Mouse (Mus musculus): ENCODE data around the gene Nectin2. TPM values are rescaled to one million over a fixed set of nuclear protein-coding genes. Genes with fewer than 3 reads are reported as not detected.

Nectin2 gene
- polyA plus RNA-seq, 1 experiment from 2014 or later, result 49.1 TPM

- H3K36me3 ChIP-seq, result no peaks in the 10 kb centered on the region
- H3K9me3 ChIP-seq, result no peaks in the 10 kb centered on the region
- H3K9ac ChIP-seq, result no peak overlapping the region
- 94% methylated on average over 4 of the region's 4 CpGs for WGBS
- ATAC-seq (ENCODE audit: low FRiP score), result no peak
- no peak overlapping the region for H3K4me3 ChIP-seq
- H3K4me2 ChIP-seq, result no peak overlapping the region
- no peaks in the 10 kb centered on the region for H3K27me3 ChIP-seq
- no peak overlapping the region for H3K27ac ChIP-seq
- H3K4me1 ChIP-seq (replicated peaks), result no peaks in the 10 kb centered on the region
Observed at GRCm38 (mm10) chr7:19782645-19783044, 32.4 kb upstream of the Nectin2 start.

GRCm38 (mm10) chr7:19781741-19782140 is 31.5 kb upstream of the Nectin2 start:
- ATAC-seq (ENCODE audit: low FRiP score), result no peak

GRCm38 (mm10) chr7:19779903-19780302 is 29.6 kb upstream of the Nectin2 start:
- H3K36me3 ChIP-seq, result no peaks in the 10 kb centered on the region
- no peak overlapping the region for H3K4me2 ChIP-seq
- 83% methylated on average over 4 of the region's 4 CpGs for WGBS
- no peak overlapping the region for H3K27ac ChIP-seq
- ATAC-seq (ENCODE audit: low FRiP score), result no peak
- H3K9me3 ChIP-seq, result no peaks in the 10 kb centered on the region
- H3K27me3 ChIP-seq, result 0 out of 2 replicates have a peak, but pooled peaks cover 5% of the 10 kb centered on the region
- H3K9ac ChIP-seq, result no peak overlapping the region
- no peaks in the 10 kb centered on the region for H3K4me1 ChIP-seq (replicated peaks)
- no peak overlapping the region for H3K4me3 ChIP-seq

More at GRCm38 (mm10) chr7:19781741-19782140, 31.5 kb upstream of the Nectin2 start:
- Histone ChIP-seq H3K4me3 (no peak overlapping the region), H3K9me3 (no peaks in the 10 kb centered on the region), H3K27me3 (0 out of 2 replicates have a peak, but pooled peaks cover 5% of the 10 kb centered on the region), H3K4me2 (no peak overlapping the region), H3K27ac (no peak overlapping the region), H3K36me3 (no peaks in the 10 kb centered on the region), H3K9ac (no peak overlapping the region), H3K4me1 (replicated peaks) (no peaks in the 10 kb centered on the region)
- WGBS, result 90% methylated on average over 7 of the region's 7 CpGs

GRCm38 (mm10) chr7:19778645-19779044 is 28.4 kb upstream of the Nectin2 start:
- Histone ChIP-seq H3K4me1 (replicated peaks) (no peaks in the 10 kb centered on the region), H3K4me3 (no peak overlapping the region), H3K27me3 (0 out of 2 replicates have a peak, but pooled peaks cover 5% of the 10 kb centered on the region), H3K4me2 (no peak overlapping the region), H3K27ac (no peak overlapping the region), H3K36me3 (no peaks in the 10 kb centered on the region), H3K9ac (no peak overlapping the region), H3K9me3 (no peaks in the 10 kb centered on the region)
- WGBS, result 85% methylated on average over 8 of the region's 8 CpGs
- ATAC-seq (ENCODE audit: low FRiP score), result no peak

- H3K4me3 ChIP-seq, result no peak overlapping the region
- H3K27me3 ChIP-seq, result 0 out of 2 replicates have a peak, but pooled peaks cover 5% of the 10 kb centered on the region
- no peak overlapping the region for H3K4me2 ChIP-seq
- no peak for ATAC-seq (ENCODE audit: low FRiP score)
- H3K27ac ChIP-seq, result no peak overlapping the region
- no peaks in the 10 kb centered on the region for H3K36me3 ChIP-seq
- H3K4me1 ChIP-seq (replicated peaks), result no peaks in the 10 kb centered on the region
- no peaks in the 10 kb centered on the region for H3K9me3 ChIP-seq
- WGBS, result 88% methylated on average over 11 of the region's 11 CpGs
- H3K9ac ChIP-seq, result no peak overlapping the region
Observed at GRCm38 (mm10) chr7:19777049-19777723, 26.9 kb upstream of the Nectin2 start.

- 63% methylated on average over 4 of the region's 4 CpGs for WGBS
- Histone ChIP-seq H3K4me3 (no peak overlapping the region), H3K9me3 (no peaks in the 10 kb centered on the region), H3K27ac (no peak overlapping the region), H3K4me2 (no peak overlapping the region), H3K9ac (no peak overlapping the region), H3K4me1 (replicated peaks) (peaks cover 19% of the 10 kb centered on the region), H3K27me3 (peaks cover 42% of the 10 kb centered on the region), H3K36me3 (no peaks in the 10 kb centered on the region)
- ATAC-seq (ENCODE audit: low FRiP score), result no peak
Observed at GRCm38 (mm10) chr7:19771682-19772081, 21.4 kb upstream of the Nectin2 start.

GRCm38 (mm10) chr7:19770984-19771391 is 20.7 kb upstream of the Nectin2 start, which contains the start of gene Bcam:
Bcam (minus strand) TSS chr7:19771016.
- peak; percentile 33; the same call in 1 of the 2 replicates for ATAC-seq (ENCODE audit: low FRiP score)
- Histone ChIP-seq H3K27ac (no peak within 1 kb of the TSS), H3K36me3 (no peaks in the 10 kb centered on the region), H3K27me3 (peaks cover 42% of the 10 kb centered on the region), H3K9me3 (no peaks in the 10 kb centered on the region), H3K9ac (peak within 1 kb of the TSS; percentile 73), H3K4me3 (peak within 1 kb of the TSS; percentile 40), H3K4me2 (peak within 1 kb of the TSS; percentile 63), H3K4me1 (replicated peaks) (peaks cover 19% of the 10 kb centered on the region)
- 2% methylated on average over 9 of the region's 9 CpGs for WGBS

GRCm38 (mm10) chr7:19770375-19770754 is 20.1 kb upstream of the Nectin2 start:
- WGBS, result 0% methylated on average over 28 of the region's 28 CpGs

GRCm38 (mm10) chr7:19769434-19770374 is 19.4 kb upstream of the Nectin2 start:
- 9% methylated on average over 16 of the region's 16 CpGs for WGBS
- peak overlapping the region; percentile 63 for H3K4me2 ChIP-seq
- peaks cover 42% of the 10 kb centered on the region for H3K27me3 ChIP-seq
- no peaks in the 10 kb centered on the region for H3K9me3 ChIP-seq
- H3K36me3 ChIP-seq, result no peaks in the 10 kb centered on the region
- peak overlapping the region; percentile 40 for H3K4me3 ChIP-seq
- peak overlapping the region; percentile 73 for H3K9ac ChIP-seq
- H3K4me1 ChIP-seq (replicated peaks), result peaks cover 19% of the 10 kb centered on the region
- H3K27ac ChIP-seq, result no peak overlapping the region
- ATAC-seq (ENCODE audit: low FRiP score), result no peak; the same call in none of the 2 replicates

More at GRCm38 (mm10) chr7:19770375-19770754, 20.1 kb upstream of the Nectin2 start:
- Histone ChIP-seq H3K27me3 (peaks cover 42% of the 10 kb centered on the region), H3K4me3 (peak overlapping the region; percentile 40), H3K27ac (no peak overlapping the region), H3K36me3 (no peaks in the 10 kb centered on the region), H3K4me2 (peak overlapping the region; percentile 63), H3K9ac (peak overlapping the region; percentile 73), H3K4me1 (replicated peaks) (peaks cover 19% of the 10 kb centered on the region), H3K9me3 (no peaks in the 10 kb centered on the region)
- ATAC-seq (ENCODE audit: low FRiP score), result peak; percentile 77

GRCm38 (mm10) chr7:19769001-19769400 is 18.7 kb upstream of the Nectin2 start:
- peaks cover 19% of the 10 kb centered on the region for H3K4me1 ChIP-seq (replicated peaks)
- no peak overlapping the region for H3K27ac ChIP-seq
- no peak overlapping the region for H3K4me2 ChIP-seq
- no peaks in the 10 kb centered on the region for H3K9me3 ChIP-seq
- WGBS, result 39% methylated on average over 4 of the region's 4 CpGs
- peaks cover 42% of the 10 kb centered on the region for H3K27me3 ChIP-seq
- H3K36me3 ChIP-seq, result no peaks in the 10 kb centered on the region
- no peak for ATAC-seq (ENCODE audit: low FRiP score)
- H3K9ac ChIP-seq, result no peak overlapping the region
- H3K4me3 ChIP-seq, result no peak overlapping the region

GRCm38 (mm10) chr7:19768251-19768650 is 18.0 kb upstream of the Nectin2 start:
- no peak overlapping the region for H3K4me3 ChIP-seq
- H3K4me2 ChIP-seq, result no peak overlapping the region
- no peaks in the 10 kb centered on the region for H3K36me3 ChIP-seq
- no peak overlapping the region for H3K27ac ChIP-seq
- H3K9ac ChIP-seq, result no peak overlapping the region
- no peaks in the 10 kb centered on the region for H3K9me3 ChIP-seq
- ATAC-seq (ENCODE audit: low FRiP score), result no peak
- peaks cover 19% of the 10 kb centered on the region for H3K4me1 ChIP-seq (replicated peaks)
- WGBS, result 68% methylated on average over 14 of the region's 14 CpGs
- peaks cover 42% of the 10 kb centered on the region for H3K27me3 ChIP-seq

GRCm38 (mm10) chr7:19764581-19764980 is 14.3 kb upstream of the Nectin2 start:
- no peak overlapping the region for H3K9ac ChIP-seq
- no peak overlapping the region for H3K27ac ChIP-seq
- H3K27me3 ChIP-seq, result peaks cover 17% of the 10 kb centered on the region
- peaks cover 2% of the 10 kb centered on the region for H3K4me1 ChIP-seq (replicated peaks)
- no peaks in the 10 kb centered on the region for H3K36me3 ChIP-seq
- WGBS, result 89% methylated on average over 9 of the region's 9 CpGs
- ATAC-seq (ENCODE audit: low FRiP score), result no peak
- no peak overlapping the region for H3K4me2 ChIP-seq
- no peaks in the 10 kb centered on the region for H3K9me3 ChIP-seq
- H3K4me3 ChIP-seq, result no peak overlapping the region

Measured in hindbrain, embryonic 13.5 days (tissue).